9 mouse cellular contexts compared by ENCODE assay signal in genomic region chr2:36235917-36236316, GRCm38 (mm10). TPM values are rescaled to one million over a fixed set of nuclear protein-coding genes. Genes with fewer than 3 reads are reported as not detected.
DNase-seq lines count a peak whose midpoint lies in the region; ATAC-seq and TF ChIP-seq lines count a peak whose summit lies in the region.
"Had no signal": no experiment of that assay in that cellular context is flagged by ENCODE, and none has a peak within 500 bp of the region (broad histone marks: within the 10 kb centered on the region; RNA-seq: fewer than 3 reads in every experiment).

No protein-coding gene starts in this region.

- WGBS in limb, embryonic 14.5 days: 42% methylated on average over 4 of the region's 4 CpGs
- WGBS in limb, embryonic 10.5 days: 75% methylated on average over 4 of the region's 4 CpGs
- 5% methylated on average over 4 of the region's 4 CpGs for WGBS in heart, embryonic 15.5 days

- H3K27me3 ChIP-seq in limb, embryonic 14.5 days (ENCODE audit: control insufficient read depth, insufficient read depth, low read length): no peaks in the 10 kb centered on the region
- peaks cover 12% of the 10 kb centered on the region for H3K27me3 ChIP-seq in limb, embryonic 10.5 days (ENCODE audit: low read depth, poor library complexity, severe bottlenecking)
- H3K27me3 ChIP-seq in heart, embryonic 15.5 days: no peaks in the 10 kb centered on the region

- H3K27ac ChIP-seq in limb, embryonic 14.5 days (replicated peaks; ENCODE audit: low read depth, low read length): no peak overlapping the region
- H3K27ac ChIP-seq in limb, embryonic 10.5 days: no peak overlapping the region
- H3K27ac ChIP-seq in heart, embryonic 15.5 days: peak overlapping the region; percentile 59
- no peak overlapping the region for H3K27ac ChIP-seq in gastrocnemius, adult 2 months
- H3K27ac ChIP-seq: embryonic facial prominence, embryonic 15.5 days had no signal

- no peaks in the 10 kb centered on the region for H3K36me3 ChIP-seq in limb, embryonic 14.5 days (ENCODE audit: control insufficient read depth, insufficient read depth, low read length)
- H3K36me3 ChIP-seq in limb, embryonic 10.5 days: no peaks in the 10 kb centered on the region
- H3K36me3 ChIP-seq in heart, embryonic 15.5 days: 0 out of 2 replicates have a peak, but pooled peaks cover 6% of the 10 kb centered on the region
- H3K36me3 ChIP-seq: embryonic facial prominence, embryonic 15.5 days had no signal

- H3K4me2 ChIP-seq in limb, embryonic 14.5 days (replicated peaks; ENCODE audit: low read depth, low read length, severe bottlenecking): no peak overlapping the region
- H3K4me2 ChIP-seq in heart, embryonic 15.5 days: no peak overlapping the region
- H3K4me2 ChIP-seq: embryonic facial prominence, embryonic 15.5 days had no signal

- H3K9me3 ChIP-seq in limb, embryonic 14.5 days (ENCODE audit: control insufficient read depth, low read length): no peaks in the 10 kb centered on the region
- H3K9me3 ChIP-seq in limb, embryonic 10.5 days (replicated peaks): no peaks in the 10 kb centered on the region
- no peaks in the 10 kb centered on the region for H3K9me3 ChIP-seq in heart, embryonic 15.5 days (replicated peaks)
- H3K9me3 ChIP-seq: embryonic facial prominence, embryonic 15.5 days had no signal

- intact Hi-C loops in gastrocnemius, adult 2 months (cut with DNase I): no loop called here

- no peak overlapping the region for H3K9ac ChIP-seq in limb, embryonic 14.5 days (ENCODE audit: low read depth, low read length, severe bottlenecking)
- no peak overlapping the region for H3K9ac ChIP-seq in heart, embryonic 15.5 days
- H3K9ac ChIP-seq: embryonic facial prominence, embryonic 15.5 days had no signal

- no peak for ATAC-seq in limb, embryonic 14.5 days (ENCODE audit: low FRiP score, low read depth)
- peak; percentile 73 for ATAC-seq in heart, embryonic 15.5 days (replicated peaks; ENCODE audit: insufficient number of reproducible peaks, insufficient read depth, low FRiP score, low read depth)

- H3K4me1 ChIP-seq in limb, embryonic 14.5 days (ENCODE audit: control insufficient read depth, insufficient read depth, low read length): no peaks in the 10 kb centered on the region
- peaks cover 12% of the 10 kb centered on the region for H3K4me1 ChIP-seq in limb, embryonic 10.5 days
- H3K4me1 ChIP-seq in heart, embryonic 15.5 days (replicated peaks): peaks cover 37% of the 10 kb centered on the region

- DNase-seq in limb, embryonic 14.5 days (ENCODE audit: low spot score): peak; percentile 49
- DNase-seq in limb, embryonic 10.5 days (ENCODE audit: low spot score): no peak
- DNase-seq in cerebellum, adult 11-12 months: peak; percentile 89
- DNase-seq in lung, postnatal 10 days: peak; percentile 67
- no peak for DNase-seq in right cerebral cortex, postnatal 4 days
- DNase-seq in gastrocnemius, adult 2 months: no peak
- DNase-seq in urinary bladder, postnatal 25 days (ENCODE audit: low spot score): no peak

- H3K4me3 ChIP-seq in limb, embryonic 14.5 days (replicated peaks; ENCODE audit: low read length): no peak overlapping the region
- H3K4me3 ChIP-seq in limb, embryonic 10.5 days: no peak overlapping the region
- H3K4me3 ChIP-seq in heart, embryonic 15.5 days: no peak overlapping the region
- no peak overlapping the region for H3K4me3 ChIP-seq in gastrocnemius, adult 2 months
- H3K4me3 ChIP-seq: embryonic facial prominence, embryonic 15.5 days had no signal

- TF ChIP-seq CTCF in gastrocnemius, adult 2 months (IDR thresholded peaks at IDR 0.05): no peak

- TF ChIP-seq POLR2A in limb, embryonic 14.5 days (IDR thresholded peaks at IDR 0.05; ENCODE audit: borderline replicate concordance, extremely low read depth, insufficient read depth, insufficient read length): no peak

RNA-seq across cellular contexts. Expression of gene Ptgs1, which starts 5.7 kb away (rescaled TPM):
- polyA plus RNA-seq in limb, embryonic 14.5 days (2012; rRNA removed): 10.7 and 11.9 TPM in 2 replicates
- 14.4 and 15.0 TPM in 2 replicates for polyA plus RNA-seq in limb, embryonic 14.5 days (2014; fragmentation: Nextera tagmentation; extraction: Ambion mirVana)
- polyA plus RNA-seq in limb, embryonic 10.5 days (2016; fragmentation: Nextera tagmentation; extraction: Ambion mirVana): 2.9 and 3.3 TPM in 2 replicates
- 23.0 and 29.7 TPM in 2 replicates for polyA plus RNA-seq in heart, embryonic 15.5 days (2015; fragmentation: Nextera tagmentation; extraction: Ambion mirVana)
- 1 to 10 TPM; 3.9 to 5.5 TPM for total RNA-seq in gastrocnemius, adult 2 months (2021)

Comparison
In these comparisons a context has a peak if more than half of its experiments do, and no peak if none do; other contexts are left out.
1. DNase-seq: peak in limb, embryonic 14.5 days (single experiment), cerebellum, adult 11-12 months (single experiment) and lung, postnatal 10 days (single experiment); none in limb, embryonic 10.5 days (single experiment), right cerebral cortex, postnatal 4 days (single experiment), gastrocnemius, adult 2 months (single experiment) and urinary bladder, postnatal 25 days (single experiment).